Mouse (Mus musculus): ENCODE results near the gene Rhoq. TPM values are rescaled to one million over a fixed set of nuclear protein-coding genes. Genes with fewer than 3 reads are reported as not detected.

Gene Rhoq
- total and polyA plus RNA-seq, 3 experiments: 42.3 to 101 (median 100) TPM

- DNase-seq: no peak
Observed at GRCm38 (mm10) chr17:86991306-86991705, 28.4 kb downstream of the Rhoq start.

DNA sequence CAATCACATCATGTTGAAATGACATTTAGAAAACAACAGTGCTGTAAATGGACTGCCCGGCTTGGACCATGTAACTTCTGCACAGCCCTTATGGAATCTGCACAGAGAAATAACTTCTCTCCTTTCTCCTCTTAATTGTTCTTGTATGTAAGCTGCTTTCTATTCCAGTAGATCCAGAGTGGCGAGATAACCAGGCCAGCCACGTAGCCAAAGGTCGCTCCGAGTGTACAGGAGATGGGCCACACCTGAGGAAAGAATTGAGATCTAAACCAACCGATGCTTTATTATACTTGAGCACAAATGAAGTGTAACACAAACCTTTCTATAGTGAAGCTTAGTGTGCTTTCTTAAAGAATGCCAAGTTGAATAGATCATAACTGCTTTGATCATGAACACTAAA, 34.4 kb downstream of the Rhoq start:
- no peak for DNase-seq

GRCm38 (mm10) chr17:87008950-87009349, 46.1 kb downstream of the Rhoq start:
- DNase-seq: no peak

GRCm38 (mm10) chr17:87011301-87012019, 48.6 kb downstream of the Rhoq start:
- DNase-seq: peak; percentile 28

- DNase-seq: no peak
Observed at GRCm38 (mm10) chr17:87019692-87020091, 56.8 kb downstream of the Rhoq start.

DNA sequence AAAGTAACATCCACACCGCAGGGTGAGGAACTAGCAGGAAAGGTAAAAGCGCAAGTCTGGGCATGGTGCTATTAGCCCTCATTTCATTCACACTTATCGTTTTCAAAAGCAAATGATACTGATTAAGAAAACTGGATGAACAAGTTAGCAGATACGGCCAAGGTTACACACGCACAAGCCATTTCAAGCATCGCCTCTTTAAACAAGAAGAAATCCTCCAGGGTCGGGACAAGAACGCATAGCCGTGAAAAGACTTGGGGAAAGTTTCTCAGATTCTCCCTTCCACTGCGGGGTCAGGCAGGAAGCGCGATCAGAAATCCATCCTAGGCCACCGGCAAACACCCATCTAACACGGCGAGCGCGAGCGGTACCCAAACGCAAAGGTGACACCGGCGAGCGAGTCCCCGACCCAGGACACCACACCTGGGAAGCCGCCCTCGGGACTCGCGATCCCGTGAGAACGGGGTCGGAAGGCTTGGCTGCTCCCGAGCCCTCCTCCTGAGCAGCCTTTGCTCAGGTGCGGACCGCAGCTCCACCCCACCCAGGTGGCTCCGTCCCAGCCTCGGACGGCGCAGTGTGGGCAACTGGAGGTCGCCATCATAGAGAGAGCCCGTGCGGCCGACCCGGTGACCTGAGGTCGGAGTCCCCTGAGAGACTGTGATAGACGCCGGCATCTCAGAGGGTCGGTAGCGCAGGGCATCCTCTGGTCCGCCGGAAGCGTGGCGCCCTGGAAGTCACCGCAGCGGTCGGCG, 61.8 kb downstream of the Rhoq start:
- no peak for DNase-seq

DNA sequence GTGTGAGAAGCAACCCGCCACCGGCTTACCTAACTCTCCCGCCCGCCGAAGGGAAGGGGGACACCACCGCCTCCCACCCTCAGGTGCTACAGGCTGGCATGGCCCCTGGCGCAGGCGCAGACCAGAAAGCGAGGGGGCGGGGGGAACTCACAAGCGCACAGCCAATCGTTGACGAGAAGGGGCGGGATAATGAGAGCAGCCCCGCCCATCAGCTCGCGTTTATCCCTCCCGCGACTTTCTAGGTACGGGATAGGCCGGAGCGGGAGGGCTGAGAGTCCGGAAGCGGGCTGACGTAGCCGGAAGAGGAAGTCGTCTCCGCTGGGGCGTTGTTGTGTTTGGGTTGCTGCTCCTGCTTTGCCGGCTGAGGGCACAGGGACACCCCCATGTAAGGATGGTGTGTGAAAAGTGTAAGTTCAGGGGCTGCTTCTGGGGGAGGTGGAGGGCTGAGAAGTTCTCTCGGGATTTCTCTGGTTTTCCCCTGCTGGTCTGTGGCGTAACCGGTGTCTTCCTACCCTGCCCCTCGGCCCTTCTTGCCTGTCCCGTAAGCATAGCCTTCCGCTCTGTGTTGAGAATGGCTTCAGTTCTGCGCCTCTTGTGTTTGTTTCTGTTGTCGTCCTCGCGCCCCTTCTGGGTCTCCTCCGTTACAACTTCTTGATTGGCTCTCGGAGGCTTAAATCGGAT, 62.5 kb downstream of the Rhoq start, which contains the start of the genes Pigf and Cript:
Pigf (minus strand) TSS at position 138 of the 681 bp plus-strand sequence.
Cript (plus strand) TSS at position 282 of the 681 bp plus-strand sequence.
- peak; percentile 98 for DNase-seq

- DNase-seq: no peak
Observed at GRCm38 (mm10) chr17:87036141-87037073, 73.5 kb downstream of the Rhoq start.

DNA sequence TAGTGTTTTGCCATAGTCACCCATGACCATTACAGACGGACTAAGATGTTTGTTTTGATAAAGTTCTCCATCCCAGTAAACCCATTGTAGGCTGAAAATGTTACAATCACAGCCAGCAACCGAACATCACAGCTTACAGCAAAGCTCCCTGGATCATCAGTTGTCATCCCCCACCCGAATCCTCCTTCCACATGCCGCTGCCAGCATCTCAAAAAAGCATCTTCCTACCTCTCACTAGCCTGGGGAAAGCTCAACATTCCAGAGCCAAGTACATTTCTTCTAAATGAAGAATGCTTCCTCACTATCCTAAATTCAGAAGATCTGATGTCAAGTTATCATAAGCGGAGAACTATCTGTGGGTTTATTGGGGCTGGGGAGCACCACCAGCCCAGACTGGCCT, 75.6 kb downstream of the Rhoq start:
- DNase-seq: no peak

- peak; percentile 60 for DNase-seq
Observed at GRCm38 (mm10) chr17:87041739-87042138, 78.9 kb downstream of the Rhoq start.

- peak; percentile 85 for DNase-seq
Observed at GRCm38 (mm10) chr17:87044364-87044763, 81.5 kb downstream of the Rhoq start.

GRCm38 (mm10) chr17:87044796-87045195, 81.9 kb downstream of the Rhoq start:
- no peak for DNase-seq

Other genes starting within 250 kb of the Rhoq start
- 100 to 1,000 TPM; 178 to 179 TPM for gene Epas1, start 209.4 kb upstream of the Rhoq start, total RNA-seq (2021)
- 97.2 and 155 TPM in 2 replicates for gene Epas1, start 209.4 kb upstream of the Rhoq start, polyA plus RNA-seq (2012; rRNA removed)
- not detected for gene Tmem247, start 45.7 kb upstream of the Rhoq start, total RNA-seq (2021)
- gene Tmem247, start 45.7 kb upstream of the Rhoq start, polyA plus RNA-seq (2012; rRNA removed): not detected in 2 replicates
- gene Atp6v1e2, start 15.2 kb upstream of the Rhoq start, total RNA-seq (2021): not detected
- not detected in 2 replicates for gene Atp6v1e2, start 15.2 kb upstream of the Rhoq start, polyA plus RNA-seq (2012; rRNA removed)
- 10 to 100 TPM; 11.6 to 18.8 TPM for gene Pigf, start 62.3 kb downstream of the Rhoq start, total RNA-seq (2021)
- gene Pigf, start 62.3 kb downstream of the Rhoq start, polyA plus RNA-seq (2012; rRNA removed): 0.58 and 1.6 TPM in 2 replicates
- 10 to 100 TPM; 62.2 to 72.8 TPM for gene Cript, start 62.5 kb downstream of the Rhoq start, total RNA-seq (2021)
- gene Cript, start 62.5 kb downstream of the Rhoq start, polyA plus RNA-seq (2012; rRNA removed): 1.9 and 2.2 TPM in 2 replicates
- gene Socs5, start 144.6 kb downstream of the Rhoq start, total RNA-seq (2021): 10 to 100 TPM; 60.2 to 96.4 TPM
- gene Socs5, start 144.6 kb downstream of the Rhoq start, polyA plus RNA-seq (2012; rRNA removed): 63.5 and 68.3 TPM in 2 replicates